Mouse (Mus musculus): ENCODE data around the gene Rnf39. TPM values are rescaled to one million over a fixed set of nuclear protein-coding genes. Genes with fewer than 3 reads are reported as not detected.

The Rnf39 gene
- total and polyA plus RNA-seq, 3 experiments, result not detected

DNA sequence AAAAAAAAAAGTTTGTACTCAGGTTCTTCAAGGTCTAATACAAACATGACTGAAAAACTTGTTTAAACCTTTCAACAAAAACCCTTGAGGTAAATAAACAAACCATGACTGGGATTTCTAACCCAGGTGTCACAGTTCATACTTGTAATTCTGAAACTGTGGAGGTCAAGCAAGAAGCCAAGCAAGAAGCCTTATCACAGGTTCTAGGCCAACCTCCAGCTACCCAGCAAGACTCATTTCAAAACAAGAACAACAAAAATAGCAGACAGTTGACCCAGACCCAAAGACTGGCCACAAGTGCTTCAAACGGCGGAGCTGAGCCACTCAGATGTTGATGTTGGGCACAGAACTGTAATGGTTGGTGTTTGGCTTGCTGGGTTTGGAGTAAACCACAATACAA lies 51.8 kb downstream of the Rnf39 start:
- Histone ChIP-seq H3K4me1 (ENCODE audit: control insufficient read depth in 1 of 2, insufficient read depth in 2 of 2) (peaks cover 3 to 43% of the 10 kb centered on the region in 2 experiments; a peak in 2 of 4 replicates), H3K79me2 (replicated peaks; ENCODE audit: control insufficient read depth, extremely low read depth, insufficient read depth, poor library complexity, severe bottlenecking) (no peaks in the 10 kb centered on the region), H3K27ac (ENCODE audit: insufficient read depth, low read depth) (peak overlapping the region; percentile 84), H3K27me3 (replicated peaks) (no peaks in the 10 kb centered on the region), H3K36me3 (replicated peaks in 1 of 2; ENCODE audit: control insufficient read depth in 1 of 2, insufficient read depth in 1 of 2, low read length in 1 of 2) (no peaks in the 10 kb centered on the region), H3K9me3 (replicated peaks; ENCODE audit: low read length) (no peaks in the 10 kb centered on the region), H3K4me2 (ENCODE audit: insufficient read depth, low read depth, poor library complexity, severe bottlenecking) (peak overlapping the region; percentile 50; the same call in 1 of the 2 replicates), H3K4me3 (replicated peaks in 1 of 3; ENCODE audit: low read depth in 2 of 3, low read length in 2 of 3, poor library complexity in 1 of 3) (peak overlapping the region in 1 of 3 experiments; percentile 35), H3K9ac (ENCODE audit: insufficient read depth, low read depth) (peak overlapping the region; percentile 53)
- peak; percentile 71 for DNase-seq (ENCODE audit: extremely low read depth)
- TF ChIP-seq NRF1 (IDR thresholded peaks at IDR 0.05; ENCODE audit: low read depth, low read length), result no peak
- no peak for TF ChIP-seq PAX5 (IDR thresholded peaks at IDR 0.05; ENCODE audit: low read length)
- no peak for TF ChIP-seq SMC3 (IDR thresholded peaks at IDR 0.05; ENCODE audit: low read depth, low read length)
- TF ChIP-seq TBP (conservative IDR thresholded peaks at IDR 0.05; ENCODE audit: low read depth, low read length), result no peak
- TF ChIP-seq IRF4 (IDR thresholded peaks at IDR 0.05; ENCODE audit: low read depth, low read length), result peak; percentile 96
- no peak for TF ChIP-seq POLR2AphosphoS2 (IDR thresholded peaks at IDR 0.05; ENCODE audit: low read depth, low read length)
- peak; percentile 70 for TF ChIP-seq ETS1 (conservative IDR thresholded peaks at IDR 0.05; ENCODE audit: low read depth, low read length)
- peak; percentile 93 for TF ChIP-seq JUND (conservative IDR thresholded peaks at IDR 0.05; ENCODE audit: low read depth, low read length)
- no peak; the same call in 1 of the 2 replicates for TF ChIP-seq SIN3A (IDR thresholded peaks at IDR 0.05; ENCODE audit: low read length)
- TF ChIP-seq HCFC1 (IDR thresholded peaks at IDR 0.05; ENCODE audit: low read depth, low read length), result peak; percentile 30; the same call in 1 of the 2 replicates
- TF ChIP-seq ELF1 (IDR thresholded peaks at IDR 0.05; ENCODE audit: low read depth, low read length), result 0 out of 2 replicates have a peak, but pooled peaks have one; percentile 25
- TF ChIP-seq MXI1 (IDR thresholded peaks at IDR 0.05; ENCODE audit: low read depth, low read length), result no peak
- TF ChIP-seq MAZ (IDR thresholded peaks at IDR 0.05; ENCODE audit: low read depth, low read length), result no peak
- TF ChIP-seq CHD1 (IDR thresholded peaks at IDR 0.05; ENCODE audit: low read depth, low read length), result no peak
- no peak for TF ChIP-seq KAT2A (IDR thresholded peaks at IDR 0.05; ENCODE audit: insufficient replicate concordance, low read length)
- peak; percentile 98 for TF ChIP-seq MEF2A (IDR thresholded peaks at IDR 0.05; ENCODE audit: borderline replicate concordance, low read depth, low read length)
- no peak for TF ChIP-seq ZC3H11A (IDR thresholded peaks at IDR 0.05; ENCODE audit: low read depth, low read length)
- no peak for TF ChIP-seq CTCF (conservative IDR thresholded peaks at IDR 0.05 in 1 of 2, IDR thresholded peaks at IDR 0.05 in 1 of 2; ENCODE audit: low read depth in 2 of 2, low read length in 2 of 2)
- TF ChIP-seq CHD2 (IDR thresholded peaks at IDR 0.05; ENCODE audit: low read length), result no peak
- TF ChIP-seq POLR2A (IDR thresholded peaks at IDR 0.05; ENCODE audit: low read depth, low read length), result no peak
- TF ChIP-seq GABPA (IDR thresholded peaks at IDR 0.05; ENCODE audit: insufficient replicate concordance, low read depth, low read length), result no peak
- TF ChIP-seq ZMIZ1 (IDR thresholded peaks at IDR 0.05; ENCODE audit: low read depth, low read length), result no peak
- TF ChIP-seq BHLHE40 (IDR thresholded peaks at IDR 0.05; ENCODE audit: low read depth, low read length), result peak; percentile 55
- TF ChIP-seq NELFE (IDR thresholded peaks at IDR 0.05; ENCODE audit: low read depth, low read length), result no peak
- no peak for TF ChIP-seq RCOR1 (conservative IDR thresholded peaks at IDR 0.05; ENCODE audit: low read depth, low read length)
- TF ChIP-seq MAFK (IDR thresholded peaks at IDR 0.05; ENCODE audit: insufficient replicate concordance, low read length), result peak; percentile 28; the same call in 1 of the 2 replicates
- no peak for TF ChIP-seq USF2 (conservative IDR thresholded peaks at IDR 0.05; ENCODE audit: low read depth, low read length)
- TF ChIP-seq UBTF (IDR thresholded peaks at IDR 0.05; ENCODE audit: low read depth, low read length), result no peak
- TF ChIP-seq E2F4 (IDR thresholded peaks at IDR 0.05; ENCODE audit: insufficient replicate concordance, low read depth, low read length), result no peak
- no peak; the same call in 1 of the 2 replicates for TF ChIP-seq RAD21 (IDR thresholded peaks at IDR 0.05; ENCODE audit: low read depth, low read length)
- no peak for TF ChIP-seq USF1 (IDR thresholded peaks at IDR 0.05; ENCODE audit: low read depth, low read length)
- TF ChIP-seq ZNF384 (IDR thresholded peaks at IDR 0.05; ENCODE audit: low read depth, low read length), result peak; percentile 40; the same call in 1 of the 2 replicates
- no peak for TF ChIP-seq ZKSCAN1 (IDR thresholded peaks at IDR 0.05; ENCODE audit: borderline replicate concordance, low read depth, low read length)
- peak; percentile 90 for TF ChIP-seq EP300 (IDR thresholded peaks at IDR 0.05; ENCODE audit: low read length)
- TF ChIP-seq JUN (IDR thresholded peaks at IDR 0.05; ENCODE audit: insufficient read depth, low read depth, low read length), result peak; percentile 72
- TF ChIP-seq TCF12 (IDR thresholded peaks at IDR 0.05; ENCODE audit: low read depth, low read length), result peak; percentile 76
- no peak for TF ChIP-seq MYC (IDR thresholded peaks at IDR 0.05; ENCODE audit: low read depth, low read length)
- peak; percentile 50 for TF ChIP-seq MAX (IDR thresholded peaks at IDR 0.05; ENCODE audit: low read length)
- dilution Hi-C loops (cut with MboI; ENCODE audit: extremely low pct_ligation_motif_present, extremely low pct_unique_long_range_greater_than_20kb, low sequenced_read_pairs) (no loop called here), in situ Hi-C loops (cut with MboI; ENCODE audit: low pct_ligation_motif_present, low pct_unique_long_range_greater_than_20kb, low sequenced_read_pairs) (loop anchor here (10.0 kb wide), 1 partner anchor 80 kb away; no protein-coding TSS in a partner anchor)

Data from CH12.LX (cell line).